Mouse (Mus musculus): ENCODE measurements around the gene Rnf215. TPM values are rescaled to one million over a fixed set of nuclear protein-coding genes. Genes with fewer than 3 reads are reported as not detected.
"Not testable (repeated sequence)": the region's sequence is repeated elsewhere in the genome, so short reads cannot be mapped to it uniquely, and the experiment has no call there.

The Rnf215 gene
- total RNA-seq, 2 experiments from 2014 or later = 35.2 to 38.0 TPM

DNA sequence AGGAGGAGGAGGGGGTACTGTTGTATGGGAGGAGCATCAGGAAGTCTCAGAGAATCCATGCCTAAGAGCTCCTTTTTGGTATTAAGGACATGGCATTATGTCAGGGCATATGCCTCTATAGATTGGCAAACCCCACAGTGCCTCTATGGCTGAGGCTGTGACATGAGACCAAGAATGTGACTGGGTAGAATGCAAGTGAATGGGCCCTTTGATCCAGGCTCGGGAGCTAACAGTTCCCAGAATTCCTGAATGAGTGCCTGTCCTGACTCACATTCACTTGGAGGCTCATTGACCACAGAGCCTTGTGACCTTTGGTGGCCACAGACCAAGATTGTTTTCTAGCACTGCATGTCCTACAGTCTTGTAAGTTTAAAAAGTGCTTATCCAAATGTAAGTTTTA is 47.1 kb downstream of the Rnf215 start:
- intact Hi-C loops (cut with DNase I) = no loop called here
- no peak for DNase-seq (ENCODE audit: low spot score in 2 of 2)

DNA sequence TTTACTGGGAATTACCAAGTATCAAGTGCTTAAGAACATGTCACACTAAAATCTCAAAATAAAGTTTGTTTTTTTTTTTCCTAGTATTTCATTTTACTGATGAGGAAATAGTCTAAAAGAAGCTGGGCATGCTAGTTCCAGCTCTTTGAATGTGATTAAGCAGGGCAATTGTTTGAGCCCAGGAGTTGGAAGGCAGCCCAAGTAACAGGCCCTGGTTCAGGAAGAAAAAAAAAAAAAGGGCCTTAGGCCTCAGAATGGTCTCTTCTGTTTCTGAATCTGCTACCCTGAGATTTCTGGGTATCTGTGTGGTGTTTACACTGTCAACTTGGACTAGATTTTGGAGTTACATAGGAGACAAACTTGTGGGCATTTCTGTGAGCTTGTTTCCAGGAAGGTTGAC is 48.5 kb downstream of the Rnf215 start:
- no peak for DNase-seq (ENCODE audit: low spot score in 2 of 2)
- intact Hi-C loops (cut with DNase I) = no loop called here

DNA sequence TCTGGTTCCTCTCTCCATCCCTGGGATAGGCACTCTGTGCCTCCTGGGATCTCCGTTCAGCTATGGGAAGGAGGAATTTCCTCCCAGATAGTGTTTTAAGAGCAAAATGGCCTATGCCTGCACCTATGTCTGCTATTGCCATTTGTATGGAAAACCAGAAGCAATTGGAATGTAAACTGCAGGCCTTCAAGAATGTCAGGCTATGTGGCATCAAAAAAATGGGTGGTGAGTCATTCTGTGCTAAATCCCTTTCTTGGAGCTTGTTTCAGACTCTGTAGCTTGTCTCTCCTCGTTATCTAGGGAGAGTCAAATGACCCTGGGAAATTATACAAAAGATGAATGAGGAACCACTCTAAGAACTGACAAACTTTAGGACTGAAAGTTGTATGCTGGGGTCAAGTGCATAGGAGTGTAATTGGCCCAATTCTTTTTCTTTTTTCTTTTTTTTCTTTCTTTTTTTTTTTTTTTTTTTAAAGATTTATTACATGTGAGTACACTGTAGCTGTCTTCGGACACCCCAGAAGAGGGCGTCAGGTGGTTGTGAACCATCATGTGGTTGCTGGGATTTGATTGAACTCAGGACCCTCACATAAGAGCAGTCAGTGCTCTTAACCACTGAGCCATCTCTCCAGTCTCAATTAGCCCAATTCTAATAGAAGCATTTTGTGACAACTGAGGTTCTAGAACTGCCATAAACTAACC is 49.4 kb downstream of the Rnf215 start:
- intact Hi-C loops (cut with DNase I) = no loop called here

DNA sequence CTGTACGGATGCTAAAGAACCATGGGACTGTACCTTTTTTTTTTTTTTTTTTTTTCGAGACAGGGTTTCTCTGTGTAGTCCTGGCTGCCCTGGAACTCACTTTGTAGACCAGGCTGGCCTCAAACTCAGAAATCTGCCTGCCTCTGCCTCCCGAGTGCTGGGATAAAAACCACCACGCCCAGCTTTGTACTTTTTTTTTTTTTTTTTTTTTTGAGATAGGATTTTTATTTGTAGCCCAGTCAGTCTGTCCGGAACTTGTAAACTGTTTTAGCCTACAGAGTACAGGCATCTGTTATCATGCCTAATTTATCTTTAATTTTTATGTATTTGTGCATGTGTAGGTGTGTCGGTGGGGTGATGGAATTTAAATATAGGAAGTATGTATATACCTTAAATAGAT is 50.5 kb downstream of the Rnf215 start:
- DNase-seq (ENCODE audit: low spot score in 2 of 2); intact Hi-C loops (cut with DNase I): not testable (repeated sequence)

More for the DNA sequence above, 49.4 kb downstream of the Rnf215 start:
- no peak for DNase-seq (ENCODE audit: low spot score in 2 of 2)

DNA sequence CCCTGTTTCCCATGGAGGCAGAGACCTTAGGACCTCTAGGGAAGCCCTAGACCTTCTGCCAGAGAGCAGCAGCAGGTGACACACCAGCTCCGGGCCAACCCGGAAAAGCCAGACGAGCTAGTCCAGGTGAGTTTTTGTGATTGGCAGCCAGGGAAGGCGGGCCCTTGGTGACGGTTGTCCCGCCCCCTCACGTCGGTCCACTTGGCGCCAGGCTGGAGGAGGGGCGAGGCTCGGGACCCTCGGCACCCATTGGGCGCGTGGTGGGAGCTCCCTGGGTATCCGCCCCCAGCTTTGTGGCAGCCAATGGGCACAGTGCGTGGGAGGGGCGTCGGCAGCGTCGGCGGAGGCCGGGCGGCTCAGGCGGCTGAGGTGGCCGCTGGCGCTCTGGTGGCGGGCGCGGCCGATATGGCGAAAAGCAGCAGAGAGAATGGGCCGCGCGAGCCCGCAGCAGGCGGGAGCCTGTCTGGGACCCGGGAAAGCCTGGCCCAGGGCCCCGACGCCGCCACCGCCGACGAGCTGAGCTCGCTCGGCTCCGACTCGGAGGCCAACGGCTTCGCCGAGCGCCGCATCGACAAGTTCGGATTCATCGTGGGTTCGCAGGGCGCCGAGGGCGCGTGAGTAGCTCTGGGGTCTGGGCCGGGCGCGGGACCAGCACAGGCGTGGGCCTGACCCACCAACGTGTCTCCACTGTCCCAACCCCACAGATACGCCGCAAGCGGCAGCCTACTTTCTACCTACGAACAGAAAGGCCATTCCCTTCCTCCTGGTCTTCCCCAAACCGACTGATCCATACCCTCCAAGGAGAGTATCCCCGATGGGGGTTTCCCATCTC is 51.7 kb downstream of the Rnf215 start, which contains the start of gene Tbc1d10a:
Tbc1d10a (plus strand) TSS at position 304 of the 832 bp plus-strand sequence.
- intact Hi-C loops (cut with DNase I) = no loop called here
- peak; percentile 98 for DNase-seq (ENCODE audit: low spot score in 2 of 2)

DNA sequence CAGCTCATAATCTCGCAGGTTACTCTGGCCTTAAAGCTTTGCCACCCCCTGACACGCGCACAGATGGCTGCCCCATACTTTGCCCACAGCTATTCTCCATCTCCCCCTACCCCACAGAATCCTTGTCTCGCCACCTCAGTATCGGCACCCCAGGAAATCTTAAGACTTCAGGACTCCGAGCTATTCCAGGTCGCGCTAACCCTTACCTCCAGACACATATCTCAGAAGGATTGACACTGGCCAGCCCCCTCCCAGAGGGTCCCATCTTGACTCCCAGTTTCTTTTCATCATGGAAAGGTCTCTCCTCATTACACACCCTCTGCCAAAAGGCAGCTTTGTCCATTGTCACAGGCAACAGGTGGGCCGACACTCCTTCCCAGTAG is 52.3 kb downstream of the Rnf215 start:
- no peak for DNase-seq (ENCODE audit: low spot score in 2 of 2)
- intact Hi-C loops (cut with DNase I) = no loop called here

DNA sequence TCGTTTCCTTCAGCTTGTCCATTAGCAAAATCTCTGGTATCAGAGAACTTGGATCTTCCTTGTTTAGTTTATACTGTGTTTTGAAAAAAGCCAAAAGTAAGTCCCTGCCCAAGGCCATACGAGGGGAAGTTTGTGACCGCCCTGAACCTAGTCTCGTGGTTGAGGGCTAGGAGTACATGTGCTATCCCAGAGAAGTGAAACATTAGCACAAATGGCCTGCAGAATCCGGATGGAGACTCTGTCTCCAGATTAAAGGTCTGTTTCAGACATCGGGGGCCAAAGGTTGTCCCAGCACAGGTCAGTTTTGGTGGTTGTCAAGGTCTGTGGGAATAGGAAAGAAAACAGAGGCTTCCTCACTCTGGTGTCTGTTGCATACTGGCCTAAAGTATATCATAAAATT is 54.2 kb downstream of the Rnf215 start:
- no peak for DNase-seq (ENCODE audit: low spot score in 2 of 2)
- intact Hi-C loops (cut with DNase I) = no loop called here

DNA sequence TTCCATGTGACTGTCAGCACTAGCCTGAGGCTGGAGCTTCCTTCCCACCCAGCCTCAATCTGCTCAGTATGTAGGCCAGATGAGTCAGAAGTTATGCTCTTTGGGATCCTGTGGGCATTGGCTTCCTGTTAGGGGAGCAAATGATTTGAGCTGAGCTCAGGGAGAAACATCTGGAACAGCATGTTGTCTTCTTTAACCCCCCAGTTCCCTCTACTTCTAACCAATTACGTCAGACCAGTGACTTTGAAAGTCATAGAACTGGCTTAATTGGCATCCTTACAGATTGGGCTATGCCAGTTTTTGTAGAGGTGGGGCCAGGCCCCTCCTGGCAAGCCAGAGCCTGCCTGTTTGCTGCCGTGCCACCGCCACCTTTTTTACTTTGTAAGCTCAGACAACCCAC is 55.7 kb downstream of the Rnf215 start:
- no peak for DNase-seq (ENCODE audit: low spot score in 2 of 2)
- intact Hi-C loops (cut with DNase I) = no loop called here

Small RNAs within 50 kb of the gene (microRNA-seq; reads per million reads assigned to microRNA genes)
- 2.7 to 4.5 reads per million in 2 experiments for gene Mir3060

Other genes with a start within 250 kb of the Rnf215 start
- under 1 TPM; 0.40 to 0.49 TPM for gene 4921536K21Rik, start 240.1 kb upstream of the Rnf215 start, total RNA-seq (2021)
- gene Dusp18, start 240.0 kb upstream of the Rnf215 start, total RNA-seq (2021) = 10 to 100 TPM; 24.0 to 29.6 TPM
- gene Slc35e4, start 220.5 kb upstream of the Rnf215 start, total RNA-seq (2021) = 10 to 100 TPM; 24.1 to 26.1 TPM
- 10 to 100 TPM; 15.9 to 18.4 TPM for gene Tcn2, start 203.0 kb upstream of the Rnf215 start, total RNA-seq (2021)
- gene Pes1, start 171.2 kb upstream of the Rnf215 start, total RNA-seq (2021) = 10 to 100 TPM; 35.5 to 40.4 TPM
- gene 4930556J24Rik, start 158.4 kb upstream of the Rnf215 start, total RNA-seq (2021) = not detected
- gene Gal3st1, start 151.6 kb upstream of the Rnf215 start, total RNA-seq (2021) = 10 to 100 TPM; 10.8 to 18.5 TPM
- under 1 TPM; 0.22 to 0.40 TPM for gene Sec14l4, start 103.7 kb upstream of the Rnf215 start, total RNA-seq (2021)
- 1 to 10 TPM; 2.0 to 2.1 TPM for gene Sec14l3, start 70.4 kb upstream of the Rnf215 start, total RNA-seq (2021)
- gene Mtfp1, start 39.8 kb upstream of the Rnf215 start, total RNA-seq (2021) = 100 to 1,000 TPM; 103 to 106 TPM
- 10 to 100 TPM; 24.5 to 25.9 TPM for gene Sec14l2, start 11.8 kb upstream of the Rnf215 start, total RNA-seq (2021)
- 10 to 100 TPM; 14.0 to 16.5 TPM for gene Ccdc157, start 25.1 kb downstream of the Rnf215 start, total RNA-seq (2021)
- gene Sf3a1, start 25.1 kb downstream of the Rnf215 start, total RNA-seq (2021) = 10 to 100 TPM; 68.8 to 78.6 TPM
- gene Tbc1d10a, start 51.6 kb downstream of the Rnf215 start, total RNA-seq (2021) = 10 to 100 TPM; 32.9 to 33.2 TPM
- gene Castor1, start 83.0 kb downstream of the Rnf215 start, total RNA-seq (2021) = 1 to 10 TPM; 4.3 to 4.9 TPM
- gene Osm, start 101.2 kb downstream of the Rnf215 start, total RNA-seq (2021) = not detected
- under 1 TPM; 0.15 to 0.59 TPM for gene Lif, start 122.4 kb downstream of the Rnf215 start, total RNA-seq (2021)

All from left cerebral cortex, postnatal 14 days (tissue).